Mouse (Mus musculus): ENCODE measurements around the gene St3gal3. TPM values are rescaled to one million over a fixed set of nuclear protein-coding genes. Genes with fewer than 3 reads are reported as not detected.

Gene St3gal3
- polyA plus RNA-seq, 1 experiment from 2014 or later = 9.8 TPM

GRCm38 (mm10) chr4:118043331-118044002 is 91.2 kb downstream of the St3gal3 start:
- Histone ChIP-seq H3K4me1 (peaks cover 22% of the 10 kb centered on the region), H3K4me2 (no peak overlapping the region)
- 74% methylated on average over 8 of the region's 8 CpGs for WGBS

GRCm38 (mm10) chr4:118042671-118043320 is 91.9 kb downstream of the St3gal3 start:
- H3K9ac ChIP-seq = no peak overlapping the region
- no peak overlapping the region for H3K4me3 ChIP-seq
- H3K36me3 ChIP-seq = no peaks in the 10 kb centered on the region
- no peak overlapping the region for H3K4me2 ChIP-seq
- peaks cover 22% of the 10 kb centered on the region for H3K4me1 ChIP-seq
- no peaks in the 10 kb centered on the region for H3K9me3 ChIP-seq
- no peak for ATAC-seq (ENCODE audit: insufficient number of reproducible peaks, insufficient read depth, low FRiP score, low TSS enrichment, low read depth)
- H3K27ac ChIP-seq = no peak overlapping the region
- H3K27me3 ChIP-seq = no peaks in the 10 kb centered on the region
- 51% methylated on average over 7 of the region's 7 CpGs for WGBS

More at GRCm38 (mm10) chr4:118043331-118044002, 91.2 kb downstream of the St3gal3 start:
- no peak overlapping the region for H3K4me3 ChIP-seq
- H3K9ac ChIP-seq = no peak overlapping the region
- ATAC-seq (ENCODE audit: insufficient number of reproducible peaks, insufficient read depth, low FRiP score, low TSS enrichment, low read depth) = no peak
- no peaks in the 10 kb centered on the region for H3K9me3 ChIP-seq
- H3K27ac ChIP-seq = no peak overlapping the region
- H3K36me3 ChIP-seq = no peaks in the 10 kb centered on the region
- no peaks in the 10 kb centered on the region for H3K27me3 ChIP-seq

DNA sequence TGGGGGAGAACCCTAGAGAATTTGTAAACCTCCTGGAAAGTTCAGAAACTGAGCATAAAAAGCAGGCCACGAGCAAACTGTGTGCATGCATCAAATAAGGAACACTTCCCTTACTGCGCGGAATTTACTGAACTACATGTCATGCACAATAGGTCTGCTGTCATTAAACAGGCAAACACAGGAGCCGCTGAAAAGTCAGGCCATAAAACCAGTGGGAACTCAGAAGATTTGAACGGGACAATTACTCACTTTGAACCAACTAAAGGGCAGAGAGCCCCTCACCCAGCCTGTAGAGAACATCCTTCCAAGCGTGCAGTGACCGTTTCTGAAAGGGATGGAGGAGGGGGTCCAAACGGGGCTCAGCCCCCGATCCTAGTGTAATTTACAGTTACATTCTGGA is 93.6 kb downstream of the St3gal3 start:
- Histone ChIP-seq H3K4me2 (no peak overlapping the region), H3K27me3 (no peaks in the 10 kb centered on the region), H3K4me3 (no peak overlapping the region), H3K36me3 (no peaks in the 10 kb centered on the region), H3K4me1 (peaks cover 32% of the 10 kb centered on the region), H3K9me3 (no peaks in the 10 kb centered on the region), H3K27ac (no peak overlapping the region), H3K9ac (no peak overlapping the region)
- no peak for ATAC-seq (ENCODE audit: insufficient number of reproducible peaks, insufficient read depth, low FRiP score, low TSS enrichment, low read depth)
- WGBS = 77% methylated on average over 9 of the region's 9 CpGs

GRCm38 (mm10) chr4:118040650-118041049 is 94.1 kb downstream of the St3gal3 start:
- Histone ChIP-seq H3K9me3 (no peaks in the 10 kb centered on the region), H3K36me3 (0 out of 2 replicates have a peak, but pooled peaks cover 3% of the 10 kb centered on the region), H3K4me3 (no peak overlapping the region), H3K4me2 (no peak overlapping the region), H3K9ac (no peak overlapping the region), H3K27ac (no peak overlapping the region), H3K27me3 (no peaks in the 10 kb centered on the region), H3K4me1 (peaks cover 32% of the 10 kb centered on the region)
- no peak for ATAC-seq (ENCODE audit: insufficient number of reproducible peaks, insufficient read depth, low FRiP score, low TSS enrichment, low read depth)
- 65% methylated on average over 4 of the region's 4 CpGs for WGBS

DNA sequence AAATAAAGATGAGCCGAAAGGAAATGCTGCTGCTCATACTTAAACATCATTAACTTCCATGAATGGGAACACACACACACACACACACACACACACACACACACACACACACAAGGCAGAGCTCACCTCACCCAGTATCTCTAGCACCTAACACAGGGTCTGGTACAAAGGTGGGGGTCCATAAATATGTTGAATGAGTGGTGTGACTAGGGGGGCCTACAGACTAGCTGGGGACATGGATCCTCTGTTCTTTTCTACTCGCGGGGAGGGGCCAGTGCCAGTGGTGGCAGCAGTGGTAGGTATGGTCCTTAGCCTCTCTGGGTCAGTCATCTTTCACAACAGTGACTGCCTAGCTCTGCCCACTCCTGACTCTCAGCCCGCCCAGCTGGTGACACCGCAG is 94.8 kb downstream of the St3gal3 start:
- Histone ChIP-seq H3K27me3 (no peaks in the 10 kb centered on the region), H3K27ac (no peak overlapping the region), H3K4me1 (peaks cover 31% of the 10 kb centered on the region), H3K4me2 (no peak overlapping the region), H3K36me3 (peaks cover 3% of the 10 kb centered on the region; the same call in 1 of the 2 replicates), H3K9me3 (no peaks in the 10 kb centered on the region), H3K9ac (no peak overlapping the region), H3K4me3 (no peak overlapping the region)
- no peak for ATAC-seq (ENCODE audit: insufficient number of reproducible peaks, insufficient read depth, low FRiP score, low TSS enrichment, low read depth)
- WGBS = 88% methylated on average over 5 of the region's 5 CpGs

- Histone ChIP-seq H3K9ac (no peak overlapping the region), H3K27ac (peak overlapping the region; percentile 34), H3K4me3 (no peak overlapping the region), H3K36me3 (peaks cover 3% of the 10 kb centered on the region; the same call in 1 of the 2 replicates), H3K4me2 (no peak overlapping the region), H3K27me3 (no peaks in the 10 kb centered on the region), H3K9me3 (no peaks in the 10 kb centered on the region), H3K4me1 (peaks cover 20% of the 10 kb centered on the region)
- WGBS = 48% methylated on average over 1 of the region's 1 CpGs
- ATAC-seq (ENCODE audit: insufficient number of reproducible peaks, insufficient read depth, low FRiP score, low TSS enrichment, low read depth) = no peak
Observed at GRCm38 (mm10) chr4:118038023-118038422, 96.7 kb downstream of the St3gal3 start.

DNA sequence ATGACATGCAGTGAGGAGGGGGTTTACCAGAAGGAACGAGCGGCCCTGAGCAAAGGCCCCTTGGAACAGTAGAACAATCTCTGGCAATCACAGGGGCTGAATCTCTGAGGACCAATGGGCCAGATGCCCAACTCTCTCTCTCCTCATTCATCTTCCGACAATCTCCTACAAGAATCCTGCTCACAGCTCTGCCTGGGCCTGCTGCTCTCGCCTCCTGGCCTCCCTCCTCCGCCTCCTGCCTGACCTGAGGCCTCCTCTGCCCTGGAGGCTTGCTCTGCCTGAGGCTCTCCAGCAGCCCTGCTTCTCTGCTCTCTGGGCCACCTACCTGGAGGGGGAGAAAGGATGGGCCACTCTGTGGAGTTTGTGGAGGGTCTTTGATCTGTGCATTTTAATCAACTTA is 97.3 kb downstream of the St3gal3 start:
- Histone ChIP-seq H3K4me1 (peaks cover 15% of the 10 kb centered on the region), H3K27me3 (no peaks in the 10 kb centered on the region), H3K4me2 (no peak overlapping the region), H3K36me3 (peaks cover 3% of the 10 kb centered on the region; the same call in 1 of the 2 replicates), H3K4me3 (no peak overlapping the region), H3K27ac (peak overlapping the region; percentile 34), H3K9ac (no peak overlapping the region), H3K9me3 (no peaks in the 10 kb centered on the region)
- 42% methylated on average over 5 of the region's 5 CpGs for WGBS
- no peak for ATAC-seq (ENCODE audit: insufficient number of reproducible peaks, insufficient read depth, low FRiP score, low TSS enrichment, low read depth)

- 89% methylated on average over 4 of the region's 4 CpGs for WGBS
- Histone ChIP-seq H3K27ac (no peak overlapping the region), H3K4me3 (no peak overlapping the region), H3K9ac (no peak overlapping the region), H3K27me3 (no peaks in the 10 kb centered on the region), H3K36me3 (peaks cover 3% of the 10 kb centered on the region; the same call in 1 of the 2 replicates), H3K4me2 (no peak overlapping the region), H3K4me1 (peaks cover 17% of the 10 kb centered on the region), H3K9me3 (no peaks in the 10 kb centered on the region)
- no peak for ATAC-seq (ENCODE audit: insufficient number of reproducible peaks, insufficient read depth, low FRiP score, low TSS enrichment, low read depth)
Observed at GRCm38 (mm10) chr4:118036531-118036930, 98.2 kb downstream of the St3gal3 start.

DNA sequence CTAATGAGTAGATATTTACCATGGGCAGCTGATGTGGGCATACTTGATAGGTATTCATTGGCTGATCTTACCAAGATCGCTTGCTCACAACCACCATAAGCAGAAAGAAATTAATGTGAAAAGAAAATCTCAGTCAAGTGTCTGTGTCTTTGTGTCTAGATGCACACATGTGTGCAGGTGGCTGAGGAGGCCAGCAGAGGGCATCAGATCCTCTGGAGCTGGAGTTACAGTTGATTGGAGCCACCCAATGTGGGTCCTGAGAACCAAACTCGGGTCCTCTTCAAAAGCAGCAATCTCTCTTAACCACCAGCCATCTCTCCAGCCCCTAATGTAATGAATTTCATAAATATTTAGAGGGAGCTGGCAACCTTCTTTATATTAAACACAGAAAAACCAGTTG is 99.6 kb downstream of the St3gal3 start:
- Histone ChIP-seq H3K27ac (no peak overlapping the region), H3K36me3 (peaks cover 3% of the 10 kb centered on the region; the same call in 1 of the 2 replicates), H3K4me1 (peaks cover 18% of the 10 kb centered on the region), H3K4me2 (no peak overlapping the region), H3K9ac (no peak overlapping the region), H3K9me3 (no peaks in the 10 kb centered on the region), H3K27me3 (no peaks in the 10 kb centered on the region), H3K4me3 (no peak overlapping the region)
- 86% methylated on average over 2 of the region's 2 CpGs for WGBS
- ATAC-seq (ENCODE audit: insufficient number of reproducible peaks, insufficient read depth, low FRiP score, low TSS enrichment, low read depth) = no peak

DNA sequence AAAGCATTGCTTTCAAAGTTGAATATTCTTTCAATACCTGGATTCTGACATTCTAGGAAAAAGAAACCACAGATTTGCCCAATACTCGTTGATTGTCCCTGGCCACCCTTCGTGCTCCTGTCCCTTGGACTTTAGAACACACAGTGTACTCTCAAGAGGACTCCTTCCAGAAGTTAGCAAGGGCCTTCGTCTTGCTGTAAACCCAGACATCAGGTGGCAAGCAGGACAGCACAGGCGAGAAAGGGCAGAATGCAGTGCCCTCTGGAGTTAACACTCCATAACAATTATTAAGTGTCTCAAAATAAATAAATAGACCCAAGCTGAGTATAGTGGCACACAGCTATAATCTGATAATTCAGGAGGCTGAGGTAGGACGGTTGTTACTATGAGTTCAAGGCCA is 101.7 kb downstream of the St3gal3 start:
- ATAC-seq (ENCODE audit: insufficient number of reproducible peaks, insufficient read depth, low FRiP score, low TSS enrichment, low read depth) = no peak
- WGBS = 84% methylated on average over 5 of the region's 5 CpGs
- no peak overlapping the region for H3K9ac ChIP-seq

DNA sequence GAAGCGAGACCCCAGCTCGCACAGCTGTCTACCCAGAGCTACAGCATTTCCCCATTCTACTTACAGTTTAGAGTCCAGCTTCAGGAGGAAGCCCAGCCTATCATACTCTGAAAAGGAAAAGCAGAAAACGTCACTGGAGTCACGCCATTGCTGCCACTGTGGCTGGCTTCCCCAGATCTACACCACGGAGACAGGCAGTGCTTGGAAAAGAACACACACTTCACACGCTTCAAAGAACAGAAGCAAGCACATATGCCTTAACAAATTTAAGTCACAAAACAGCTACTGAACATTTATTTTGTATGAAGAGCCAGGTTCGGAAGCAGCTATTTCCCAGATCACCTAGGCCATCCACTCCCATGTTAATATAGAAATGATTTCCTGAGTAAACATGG is 102.9 kb downstream of the St3gal3 start:
- H3K4me1 ChIP-seq = peaks cover 14% of the 10 kb centered on the region
- no peak overlapping the region for H3K4me2 ChIP-seq
- H3K27ac ChIP-seq = no peak overlapping the region
- H3K4me3 ChIP-seq = no peak overlapping the region
- ATAC-seq (ENCODE audit: insufficient number of reproducible peaks, insufficient read depth, low FRiP score, low TSS enrichment, low read depth) = no peak
- no peaks in the 10 kb centered on the region for H3K9me3 ChIP-seq
- H3K9ac ChIP-seq = no peak overlapping the region
- H3K36me3 ChIP-seq = peaks cover 3% of the 10 kb centered on the region; the same call in 1 of the 2 replicates
- H3K27me3 ChIP-seq = no peaks in the 10 kb centered on the region
- WGBS = 85% methylated on average over 7 of the region's 7 CpGs

More for the DNA sequence above, 101.7 kb downstream of the St3gal3 start:
- Histone ChIP-seq H3K36me3 (peaks cover 3% of the 10 kb centered on the region; the same call in 1 of the 2 replicates), H3K4me2 (no peak overlapping the region), H3K4me3 (no peak overlapping the region), H3K9me3 (no peaks in the 10 kb centered on the region), H3K4me1 (peaks cover 24% of the 10 kb centered on the region), H3K27me3 (no peaks in the 10 kb centered on the region), H3K27ac (no peak overlapping the region)
